Mouse (Mus musculus): ENCODE data around the gene Ggta1. TPM values are rescaled to one million over a fixed set of nuclear protein-coding genes. Genes with fewer than 3 reads are reported as not detected.
A peak's percentile ranks its signal among the peaks of the same experiment; 100 is the strongest.

Ggta1 gene
- polyA plus RNA-seq, 1 experiment from 2014 or later = 39.4 TPM

- H3K27ac ChIP-seq (replicated peaks in 1 of 2; ENCODE audit: control insufficient read depth in 1 of 2, insufficient read depth in 1 of 2, low read depth in 2 of 2, low read length in 2 of 2) = 0 out of 4 replicates have a peak overlapping the region, but pooled peaks of 1 of the 2 experiments have one; percentile 25
- WGBS = 61% methylated on average over 9 of the region's 9 CpGs
- H3K4me3 ChIP-seq (ENCODE audit: control insufficient read depth in 1 of 2, insufficient read depth in 1 of 2, low read depth in 1 of 2, low read length in 2 of 2) = no peak overlapping the region
- no peak overlapping the region for H3K9ac ChIP-seq (ENCODE audit: low read length)
- H3K36me3 ChIP-seq (ENCODE audit: control insufficient read depth, insufficient read depth, low read length) = no peaks in the 10 kb centered on the region
- no peaks in the 10 kb centered on the region for H3K9me3 ChIP-seq (ENCODE audit: control insufficient read depth, low read length)
- no peak for ATAC-seq (ENCODE audit: insufficient number of reproducible peaks, insufficient read depth, low FRiP score, low read depth)
- no peak overlapping the region for H3K4me2 ChIP-seq (ENCODE audit: low read length)
- no peaks in the 10 kb centered on the region for H3K27me3 ChIP-seq (ENCODE audit: control insufficient read depth, insufficient read depth, low read length)
- H3K4me1 ChIP-seq (ENCODE audit: control insufficient read depth in 2 of 2, insufficient read depth in 2 of 2, low read length in 2 of 2) = peaks cover 41 to 56% of the 10 kb centered on the region in 2 experiments
Observed at GRCm38 (mm10) chr2:35448914-35449670, 13.9 kb downstream of the Ggta1 start.

- H3K27ac ChIP-seq (replicated peaks in 1 of 2; ENCODE audit: control insufficient read depth in 1 of 2, insufficient read depth in 1 of 2, low read depth in 2 of 2, low read length in 2 of 2) = 0 out of 4 replicates have a peak overlapping the region, but pooled peaks of 1 of the 2 experiments have one; percentile 25
- no peak for ATAC-seq (ENCODE audit: insufficient number of reproducible peaks, insufficient read depth, low FRiP score, low read depth)
- H3K4me1 ChIP-seq (ENCODE audit: control insufficient read depth in 2 of 2, insufficient read depth in 2 of 2, low read length in 2 of 2) = peaks cover 41 to 58% of the 10 kb centered on the region in 2 experiments
- no peaks in the 10 kb centered on the region for H3K9me3 ChIP-seq (ENCODE audit: control insufficient read depth, low read length)
- H3K4me3 ChIP-seq (ENCODE audit: control insufficient read depth in 1 of 2, insufficient read depth in 1 of 2, low read depth in 1 of 2, low read length in 2 of 2) = no peak overlapping the region
- H3K4me2 ChIP-seq (ENCODE audit: low read length) = no peak overlapping the region
- whole genome bisulfite sequencing = 42% methylated on average over 7 of the region's 7 CpGs
- H3K9ac ChIP-seq (ENCODE audit: low read length) = no peak overlapping the region
- no peaks in the 10 kb centered on the region for H3K36me3 ChIP-seq (ENCODE audit: control insufficient read depth, insufficient read depth, low read length)
- H3K27me3 ChIP-seq (ENCODE audit: control insufficient read depth, insufficient read depth, low read length) = no peaks in the 10 kb centered on the region
Observed at GRCm38 (mm10) chr2:35448215-35448913, 14.7 kb downstream of the Ggta1 start.

DNA sequence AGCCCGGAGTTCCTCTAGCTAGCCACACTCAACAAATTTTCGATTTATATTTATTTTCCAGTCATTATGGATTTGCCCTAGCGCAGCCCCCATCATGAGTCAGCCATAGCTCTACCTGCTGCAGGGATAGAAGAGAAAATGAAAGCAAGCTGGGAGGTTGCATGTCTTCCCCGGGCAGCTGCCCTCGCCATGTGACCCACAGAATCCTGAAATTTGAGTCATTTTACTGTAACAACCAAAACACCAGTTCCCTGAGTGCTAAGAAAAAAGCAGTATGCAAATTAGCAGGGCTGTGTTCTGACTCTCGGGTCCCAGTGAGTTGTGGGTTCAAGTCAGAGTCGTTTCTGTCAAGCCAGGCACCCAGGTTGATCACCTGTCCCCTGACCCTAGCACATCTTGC is 15.6 kb downstream of the Ggta1 start:
- no peak overlapping the region for H3K9ac ChIP-seq (ENCODE audit: low read length)
- no peaks in the 10 kb centered on the region for H3K9me3 ChIP-seq (ENCODE audit: control insufficient read depth, low read length)
- no peak for ATAC-seq (ENCODE audit: insufficient number of reproducible peaks, insufficient read depth, low FRiP score, low read depth)
- peak overlapping the region; percentile 3 to 50; a peak in 2 of 4 replicates for H3K27ac ChIP-seq (replicated peaks in 1 of 2; ENCODE audit: control insufficient read depth in 1 of 2, insufficient read depth in 1 of 2, low read depth in 2 of 2, low read length in 2 of 2)
- no peak overlapping the region for H3K4me2 ChIP-seq (ENCODE audit: low read length)
- no peak overlapping the region for H3K4me3 ChIP-seq (ENCODE audit: control insufficient read depth in 1 of 2, insufficient read depth in 1 of 2, low read depth in 1 of 2, low read length in 2 of 2)
- WGBS = 81% methylated on average over 7 of the region's 7 CpGs
- peaks cover 41 to 61% of the 10 kb centered on the region in 2 experiments for H3K4me1 ChIP-seq (ENCODE audit: control insufficient read depth in 2 of 2, insufficient read depth in 2 of 2, low read length in 2 of 2)
- no peaks in the 10 kb centered on the region for H3K36me3 ChIP-seq (ENCODE audit: control insufficient read depth, insufficient read depth, low read length)
- no peaks in the 10 kb centered on the region for H3K27me3 ChIP-seq (ENCODE audit: control insufficient read depth, insufficient read depth, low read length)

- no peak for ATAC-seq (ENCODE audit: insufficient number of reproducible peaks, insufficient read depth, low FRiP score, low read depth)
- H3K4me1 ChIP-seq (ENCODE audit: control insufficient read depth in 2 of 2, insufficient read depth in 2 of 2, low read length in 2 of 2) = peaks cover 42 to 62% of the 10 kb centered on the region in 2 experiments
- WGBS = 80% methylated on average over 8 of the region's 8 CpGs
- H3K4me3 ChIP-seq (ENCODE audit: control insufficient read depth in 1 of 2, insufficient read depth in 1 of 2, low read depth in 1 of 2, low read length in 2 of 2) = no peak overlapping the region
- H3K27me3 ChIP-seq (ENCODE audit: control insufficient read depth, insufficient read depth, low read length) = no peaks in the 10 kb centered on the region
- H3K4me2 ChIP-seq (ENCODE audit: low read length) = no peak overlapping the region
- H3K9me3 ChIP-seq (ENCODE audit: control insufficient read depth, low read length) = no peaks in the 10 kb centered on the region
- H3K27ac ChIP-seq (replicated peaks in 1 of 2; ENCODE audit: control insufficient read depth in 1 of 2, insufficient read depth in 1 of 2, low read depth in 2 of 2, low read length in 2 of 2) = peak overlapping the region; percentile 33 to 50; a peak in 3 of 4 replicates
- H3K36me3 ChIP-seq (ENCODE audit: control insufficient read depth, insufficient read depth, low read length) = no peaks in the 10 kb centered on the region
- no peak overlapping the region for H3K9ac ChIP-seq (ENCODE audit: low read length)
Observed at GRCm38 (mm10) chr2:35446798-35447197, 16.2 kb downstream of the Ggta1 start.

- Histone ChIP-seq H3K9me3 (ENCODE audit: control insufficient read depth, low read length) (no peaks in the 10 kb centered on the region), H3K27ac (replicated peaks in 1 of 2; ENCODE audit: control insufficient read depth in 1 of 2, insufficient read depth in 1 of 2, low read depth in 2 of 2, low read length in 2 of 2) (peak overlapping the region; percentile 29 to 50; a peak in 3 of 4 replicates), H3K27me3 (ENCODE audit: control insufficient read depth, insufficient read depth, low read length) (no peaks in the 10 kb centered on the region), H3K4me1 (ENCODE audit: control insufficient read depth in 2 of 2, insufficient read depth in 2 of 2, low read length in 2 of 2) (peaks cover 47 to 66% of the 10 kb centered on the region in 2 experiments), H3K9ac (ENCODE audit: low read length) (no peak overlapping the region), H3K4me3 (ENCODE audit: control insufficient read depth in 1 of 2, insufficient read depth in 1 of 2, low read depth in 1 of 2, low read length in 2 of 2) (no peak overlapping the region), H3K36me3 (ENCODE audit: control insufficient read depth, insufficient read depth, low read length) (no peaks in the 10 kb centered on the region), H3K4me2 (ENCODE audit: low read length) (no peak overlapping the region)
- 68% methylated on average over 5 of the region's 5 CpGs for WGBS
- no peak for ATAC-seq (ENCODE audit: insufficient number of reproducible peaks, insufficient read depth, low FRiP score, low read depth)
Observed at GRCm38 (mm10) chr2:35446300-35446699, 16.7 kb downstream of the Ggta1 start.

GRCm38 (mm10) chr2:35445610-35446009 is 17.4 kb downstream of the Ggta1 start:
- ATAC-seq (ENCODE audit: insufficient number of reproducible peaks, insufficient read depth, low FRiP score, low read depth) = no peak
- H3K4me2 ChIP-seq (ENCODE audit: low read length) = no peak overlapping the region

GRCm38 (mm10) chr2:35444764-35445262 is 18.2 kb downstream of the Ggta1 start:
- H3K4me3 ChIP-seq (ENCODE audit: control insufficient read depth in 1 of 2, insufficient read depth in 1 of 2, low read depth in 1 of 2, low read length in 2 of 2) = no peak overlapping the region
- 68% methylated on average over 6 of the region's 6 CpGs for WGBS
- peaks cover 47 to 58% of the 10 kb centered on the region in 2 experiments for H3K4me1 ChIP-seq (ENCODE audit: control insufficient read depth in 2 of 2, insufficient read depth in 2 of 2, low read length in 2 of 2)
- H3K27me3 ChIP-seq (ENCODE audit: control insufficient read depth, insufficient read depth, low read length) = no peaks in the 10 kb centered on the region
- no peaks in the 10 kb centered on the region for H3K36me3 ChIP-seq (ENCODE audit: control insufficient read depth, insufficient read depth, low read length)
- no peak for ATAC-seq (ENCODE audit: insufficient number of reproducible peaks, insufficient read depth, low FRiP score, low read depth)
- H3K4me2 ChIP-seq (ENCODE audit: low read length) = no peak overlapping the region; the same call in 1 of the 2 replicates
- no peak overlapping the region for H3K9ac ChIP-seq (ENCODE audit: low read length)
- H3K9me3 ChIP-seq (ENCODE audit: control insufficient read depth, low read length) = no peaks in the 10 kb centered on the region
- H3K27ac ChIP-seq (replicated peaks in 1 of 2; ENCODE audit: control insufficient read depth in 1 of 2, insufficient read depth in 1 of 2, low read depth in 2 of 2, low read length in 2 of 2) = peak overlapping the region in 1 of 2 experiments; percentile 57; a peak in 2 of 4 replicates

More at GRCm38 (mm10) chr2:35445610-35446009, 17.4 kb downstream of the Ggta1 start:
- peak overlapping the region in 1 of 2 experiments; percentile 57; a peak in 1 of 4 replicates for H3K27ac ChIP-seq (replicated peaks in 1 of 2; ENCODE audit: control insufficient read depth in 1 of 2, insufficient read depth in 1 of 2, low read depth in 2 of 2, low read length in 2 of 2)
- WGBS = 59% methylated on average over 7 of the region's 7 CpGs
- H3K9me3 ChIP-seq (ENCODE audit: control insufficient read depth, low read length) = no peaks in the 10 kb centered on the region
- no peaks in the 10 kb centered on the region for H3K36me3 ChIP-seq (ENCODE audit: control insufficient read depth, insufficient read depth, low read length)
- H3K4me3 ChIP-seq (ENCODE audit: control insufficient read depth in 1 of 2, insufficient read depth in 1 of 2, low read depth in 1 of 2, low read length in 2 of 2) = no peak overlapping the region
- H3K27me3 ChIP-seq (ENCODE audit: control insufficient read depth, insufficient read depth, low read length) = no peaks in the 10 kb centered on the region
- H3K4me1 ChIP-seq (ENCODE audit: control insufficient read depth in 2 of 2, insufficient read depth in 2 of 2, low read length in 2 of 2) = peaks cover 48 to 66% of the 10 kb centered on the region in 2 experiments
- H3K9ac ChIP-seq (ENCODE audit: low read length) = peak overlapping the region; percentile 2; the same call in 1 of the 2 replicates
